Mouse (Mus musculus) adrenal gland (tissue): Measurements from ENCODE around the gene Kif16b.

Source experiments
- intact Hi-C: fragments of 180-260 bp; cut with DNase I; formaldehyde crosslinking; loops from one replicate; pipeline ENCODE4 v1.15.1; 2025

The Kif16b gene

GRCm38 (mm10) chr2:142735691-142736090 lies 165.6 kb downstream of the Kif16b start:
- intact Hi-C loops, result no loop called here

- intact Hi-C loops, result no loop called here
Measured at GRCm38 (mm10) chr2:142734046-142734445, 167.3 kb downstream of the Kif16b start.

- intact Hi-C loops, result no loop called here
Measured at GRCm38 (mm10) chr2:142732370-142732769, 169.0 kb downstream of the Kif16b start.

- intact Hi-C loops, result no loop called here
Measured at GRCm38 (mm10) chr2:142731778-142732092, 169.6 kb downstream of the Kif16b start.

GRCm38 (mm10) chr2:142731016-142731777 lies 170.1 kb downstream of the Kif16b start:
- intact Hi-C loops, result no loop called here

- intact Hi-C loops, result no loop called here
Measured at GRCm38 (mm10) chr2:142724215-142725001, 176.9 kb downstream of the Kif16b start.

- intact Hi-C loops, result no loop called here
Measured at GRCm38 (mm10) chr2:142720174-142720573, 181.2 kb downstream of the Kif16b start.

- intact Hi-C loops, result no loop called here
Measured at GRCm38 (mm10) chr2:142718998-142719397, 182.3 kb downstream of the Kif16b start.

- intact Hi-C loops, result no loop called here
Measured at GRCm38 (mm10) chr2:142717591-142717990, 183.7 kb downstream of the Kif16b start.

- intact Hi-C loops, result no loop called here
Measured at GRCm38 (mm10) chr2:142715912-142716260, 185.4 kb downstream of the Kif16b start.

GRCm38 (mm10) chr2:142715186-142715911 lies 186.0 kb downstream of the Kif16b start:
- intact Hi-C loops, result no loop called here

GRCm38 (mm10) chr2:142712727-142713126 lies 188.6 kb downstream of the Kif16b start:
- intact Hi-C loops, result no loop called here

- intact Hi-C loops, result no loop called here
Measured at GRCm38 (mm10) chr2:142709326-142709725, 192.0 kb downstream of the Kif16b start.

GRCm38 (mm10) chr2:142700689-142701088 lies 200.6 kb downstream of the Kif16b start:
- intact Hi-C loops, result no loop called here

- intact Hi-C loops, result no loop called here
Measured at GRCm38 (mm10) chr2:142698650-142699049, 202.7 kb downstream of the Kif16b start.

- intact Hi-C loops, result no loop called here
Measured at GRCm38 (mm10) chr2:142694936-142695331, 206.4 kb downstream of the Kif16b start.

- intact Hi-C loops, result no loop called here
Measured at GRCm38 (mm10) chr2:142694019-142694935, 207.1 kb downstream of the Kif16b start.

- intact Hi-C loops, result no loop called here
Measured at GRCm38 (mm10) chr2:142693461-142693860, 207.9 kb downstream of the Kif16b start.

- intact Hi-C loops, result no loop called here
Measured at GRCm38 (mm10) chr2:142689496-142689895, 211.8 kb downstream of the Kif16b start.

GRCm38 (mm10) chr2:142687936-142688514 lies 213.3 kb downstream of the Kif16b start:
- intact Hi-C loops, result no loop called here
